Mouse (Mus musculus) forebrain, embryonic 15.5 days (tissue): ENCODE data around the gene Gm12184. TPM values are rescaled to one million over a fixed set of nuclear protein-coding genes. Genes with fewer than 3 reads are reported as not detected.

ENCODE experiments used
- ATAC-seq: fragments of 200-750 bp; cut with Nextera tagmentation; replicated peaks from 2 replicates; pipeline ENCODE4 v1.8.0; 2017; ENCODE audit warnings: mild to moderate bottlenecking, moderate TSS enrichment, moderate library complexity
- H3K27ac ChIP-seq: fragments of 300-500 bp; sonication (generic); replicated peaks from 2 replicates; pipeline ENCODE4 v1.5.1; 2015; ENCODE audit warnings: mild to moderate bottlenecking, inconsistent platforms
- H3K27me3 ChIP-seq: fragments of 300-500 bp; sonication (generic); 2 replicates; pipeline ENCODE4 v1.6.1; 2015; ENCODE audit warnings: inconsistent platforms
- H3K36me3 ChIP-seq: fragments of 300-500 bp; sonication (generic); 2 replicates; pipeline ENCODE4 v1.6.1; 2015; ENCODE audit warnings: mild to moderate bottlenecking, inconsistent platforms
- H3K4me1 ChIP-seq: fragments of 300-500 bp; sonication (generic); 2 replicates; pipeline ENCODE4 v1.6.1; 2015; ENCODE audit warnings: inconsistent platforms
- H3K4me2 ChIP-seq: fragments of 300-500 bp; sonication (generic); replicated peaks from 2 replicates; pipeline ENCODE4 v1.6.1; 2015; ENCODE audit warnings: mild to moderate bottlenecking, inconsistent platforms
- H3K4me3 ChIP-seq: fragments of 300-500 bp; sonication (generic); 2 replicates; pipeline ENCODE4 v1.5.1; 2015; ENCODE audit warnings: mild to moderate bottlenecking, inconsistent platforms
- H3K9ac ChIP-seq: fragments of 300-500 bp; sonication (generic); replicated peaks from 2 replicates; pipeline ENCODE4 v1.6.1; 2015; ENCODE audit warnings: mild to moderate bottlenecking, inconsistent platforms
- H3K9me3 ChIP-seq: fragments of 300-500 bp; sonication (generic); 2 replicates; pipeline ENCODE4 v1.6.1; 2016; ENCODE audit warnings: inconsistent platforms
- WGBS: fragments of 180-500 bp; shearing (Covaris S2); methylation state at CpG from one replicate; pipeline ENCODE4 v1.1.7; 2015; ENCODE audit warnings: mixed read lengths; 5-methylcytosine and 5-hydroxymethylcytosine counted together
- polyA plus RNA-seq: library from polyadenylated mRNA; unstranded; fragments of >200 nt; fragmentation: Nextera tagmentation; extraction: Ambion mirVana; gene quantifications from 2 replicates; pipeline ENCODE4 v1.2.1, GENCODE M21; 2015

The Gm12184 gene
- polyA plus RNA-seq, 1 experiment from 2014 or later = 5.8 TPM

GRCm38 (mm10) chr11:48817794-48818193 is 8.7 kb downstream of the Gm12184 start:
- H3K36me3 ChIP-seq = no peaks in the 10 kb centered on the region
- no peaks in the 10 kb centered on the region for H3K9me3 ChIP-seq
- peak; percentile 7 for ATAC-seq
- H3K9ac ChIP-seq = peak overlapping the region; percentile 87
- 6% methylated on average over 9 of the region's 9 CpGs for WGBS
- peak overlapping the region; percentile 83 for H3K4me3 ChIP-seq
- H3K4me2 ChIP-seq = peak overlapping the region; percentile 89
- H3K27me3 ChIP-seq = peaks cover 8% of the 10 kb centered on the region; the same call in 1 of the 2 replicates
- peaks cover 37% of the 10 kb centered on the region for H3K4me1 ChIP-seq
- peak overlapping the region; percentile 96 for H3K27ac ChIP-seq

- peak within 1 kb of the TSS; percentile 83 for H3K4me3 ChIP-seq
- H3K27ac ChIP-seq = peak within 1 kb of the TSS; percentile 96
- peak within 1 kb of the TSS; percentile 89 for H3K4me2 ChIP-seq
- H3K4me1 ChIP-seq = peaks cover 37% of the 10 kb centered on the region
- H3K27me3 ChIP-seq = peaks cover under 1% of the 10 kb centered on the region; the same call in 1 of the 2 replicates
- under 1% methylated on average over 76 of the region's 77 CpGs for WGBS
- peak; percentile 97 for ATAC-seq
- H3K9ac ChIP-seq = peak within 1 kb of the TSS; percentile 87
- H3K9me3 ChIP-seq = no peaks in the 10 kb centered on the region
- peaks cover 5% of the 10 kb centered on the region for H3K36me3 ChIP-seq
Measured at GRCm38 (mm10) chr11:48816800-48817665, 9.4 kb downstream of the Gm12184 start, which contains the start of gene Trim41. TSS of gene Trim41 (minus strand) at chr11:48817353.

GRCm38 (mm10) chr11:48816281-48816781 is 10.1 kb downstream of the Gm12184 start:
- peak; percentile 61 for ATAC-seq
- Histone ChIP-seq H3K4me1 (peaks cover 37% of the 10 kb centered on the region), H3K4me3 (peak overlapping the region; percentile 83), H3K4me2 (peak overlapping the region; percentile 89), H3K36me3 (peaks cover 12% of the 10 kb centered on the region), H3K9ac (peak overlapping the region; percentile 76), H3K27me3 (no peaks in the 10 kb centered on the region), H3K9me3 (no peaks in the 10 kb centered on the region), H3K27ac (peak overlapping the region; percentile 96)
- 4% methylated on average over 23 of the region's 23 CpGs for WGBS

GRCm38 (mm10) chr11:48815851-48816250 is 10.6 kb downstream of the Gm12184 start:
- Histone ChIP-seq H3K9ac (peak overlapping the region; percentile 76; the same call in 1 of the 2 replicates), H3K4me1 (peaks cover 37% of the 10 kb centered on the region), H3K9me3 (no peaks in the 10 kb centered on the region), H3K27ac (0 out of 2 replicates have a peak overlapping the region, but pooled peaks have one; percentile 96), H3K4me2 (peak overlapping the region; percentile 89), H3K27me3 (no peaks in the 10 kb centered on the region), H3K36me3 (peaks cover 17% of the 10 kb centered on the region), H3K4me3 (peak overlapping the region; percentile 83)
- no peak for ATAC-seq
- WGBS = 79% methylated on average over 16 of the region's 16 CpGs

GRCm38 (mm10) chr11:48813782-48814181 is 12.7 kb downstream of the Gm12184 start:
- Histone ChIP-seq H3K9ac (no peak overlapping the region), H3K4me1 (peaks cover 37% of the 10 kb centered on the region), H3K27me3 (no peaks in the 10 kb centered on the region), H3K36me3 (peaks cover 37% of the 10 kb centered on the region), H3K27ac (no peak overlapping the region), H3K4me3 (no peak overlapping the region), H3K9me3 (no peaks in the 10 kb centered on the region), H3K4me2 (no peak overlapping the region)
- no peak for ATAC-seq

- 86% methylated on average over 2 of the region's 2 CpGs for WGBS
- no peaks in the 10 kb centered on the region for H3K27me3 ChIP-seq
- peaks cover 74% of the 10 kb centered on the region for H3K36me3 ChIP-seq
Measured at GRCm38 (mm10) chr11:48810142-48810541, 16.3 kb downstream of the Gm12184 start.

GRCm38 (mm10) chr11:48809434-48809830 is 17.0 kb downstream of the Gm12184 start:
- H3K4me1 ChIP-seq = peaks cover 12% of the 10 kb centered on the region
- H3K27me3 ChIP-seq = no peaks in the 10 kb centered on the region
- no peaks in the 10 kb centered on the region for H3K9me3 ChIP-seq
- ATAC-seq = no peak
- H3K27ac ChIP-seq = no peak overlapping the region
- WGBS = 67% methylated on average over 4 of the region's 4 CpGs
- H3K4me2 ChIP-seq = no peak overlapping the region
- H3K9ac ChIP-seq = 0 out of 2 replicates have a peak overlapping the region, but pooled peaks have one; percentile 3
- H3K36me3 ChIP-seq = peaks cover 81% of the 10 kb centered on the region
- H3K4me3 ChIP-seq = no peak overlapping the region

More at GRCm38 (mm10) chr11:48810142-48810541, 16.3 kb downstream of the Gm12184 start:
- Histone ChIP-seq H3K27ac (no peak overlapping the region), H3K9me3 (no peaks in the 10 kb centered on the region), H3K4me2 (no peak overlapping the region), H3K4me3 (no peak overlapping the region), H3K4me1 (peaks cover 19% of the 10 kb centered on the region), H3K9ac (no peak overlapping the region)
- ATAC-seq = no peak

GRCm38 (mm10) chr11:48808737-48809433 is 17.6 kb downstream of the Gm12184 start:
- Histone ChIP-seq H3K4me2 (no peak overlapping the region), H3K27ac (no peak overlapping the region), H3K4me1 (peaks cover 8% of the 10 kb centered on the region; the same call in 1 of the 2 replicates), H3K36me3 (peaks cover 86% of the 10 kb centered on the region), H3K9me3 (no peaks in the 10 kb centered on the region), H3K27me3 (no peaks in the 10 kb centered on the region), H3K4me3 (no peak overlapping the region), H3K9ac (0 out of 2 replicates have a peak overlapping the region, but pooled peaks have one; percentile 3)
- ATAC-seq = no peak
- WGBS = 66% methylated on average over 16 of the region's 16 CpGs

- no peak for ATAC-seq
- H3K36me3 ChIP-seq = peaks cover 92% of the 10 kb centered on the region
Measured at GRCm38 (mm10) chr11:48808304-48808646, 18.2 kb downstream of the Gm12184 start.

GRCm38 (mm10) chr11:48807563-48808303 is 18.7 kb downstream of the Gm12184 start:
- peak; percentile 44 for ATAC-seq
- Histone ChIP-seq H3K9ac (no peak overlapping the region), H3K27ac (no peak overlapping the region), H3K36me3 (peaks cover 98% of the 10 kb centered on the region), H3K27me3 (no peaks in the 10 kb centered on the region), H3K4me2 (no peak overlapping the region), H3K9me3 (no peaks in the 10 kb centered on the region), H3K4me1 (0 out of 2 replicates have a peak, but pooled peaks cover 6% of the 10 kb centered on the region), H3K4me3 (no peak overlapping the region)
- WGBS = 75% methylated on average over 14 of the region's 14 CpGs

More at GRCm38 (mm10) chr11:48808304-48808646, 18.2 kb downstream of the Gm12184 start:
- H3K4me1 ChIP-seq = peaks cover 3% of the 10 kb centered on the region; the same call in 1 of the 2 replicates
- no peak overlapping the region for H3K27ac ChIP-seq
- H3K4me3 ChIP-seq = no peak overlapping the region
- H3K9ac ChIP-seq = no peak overlapping the region
- no peak overlapping the region for H3K4me2 ChIP-seq
- no peaks in the 10 kb centered on the region for H3K9me3 ChIP-seq
- no peaks in the 10 kb centered on the region for H3K27me3 ChIP-seq

GRCm38 (mm10) chr11:48806856-48807562 is 19.4 kb downstream of the Gm12184 start:
- Histone ChIP-seq H3K9me3 (no peaks in the 10 kb centered on the region), H3K27me3 (no peaks in the 10 kb centered on the region), H3K4me2 (no peak overlapping the region), H3K4me3 (no peak overlapping the region), H3K27ac (no peak overlapping the region), H3K9ac (no peak overlapping the region), H3K36me3 (peaks cover 99% of the 10 kb centered on the region), H3K4me1 (peaks cover 12% of the 10 kb centered on the region)
- peak; percentile 46 for ATAC-seq
- WGBS = 59% methylated on average over 21 of the region's 21 CpGs
